Mouse (Mus musculus): ENCODE measurements around the gene Gm28363. TPM values are rescaled to one million over a fixed set of nuclear protein-coding genes. Genes with fewer than 3 reads are reported as not detected.
"Not testable (repeated sequence)": the region's sequence is repeated elsewhere in the genome, so short reads cannot be mapped to it uniquely, and the experiment has no call there.

The Gm28363 gene
- polyA plus RNA-seq (2014; fragmentation: Nextera tagmentation; extraction: Ambion mirVana) = not detected in 2 replicates

- not testable (repeated sequence) for ATAC-seq (replicated peaks; ENCODE audit: low FRiP score); H3K4me3 ChIP-seq (ENCODE audit: low read depth, low read length); H3K4me1 ChIP-seq (replicated peaks; ENCODE audit: control insufficient read depth, insufficient read depth, low read length); H3K4me2 ChIP-seq (ENCODE audit: low read depth, low read length, severe bottlenecking); H3K9me3 ChIP-seq (ENCODE audit: control insufficient read depth, low read length); DNase-seq (ENCODE audit: low spot score); H3K27ac ChIP-seq (ENCODE audit: low read depth, low read length); H3K36me3 ChIP-seq (ENCODE audit: control insufficient read depth, insufficient read depth, low read length); H3K9ac ChIP-seq (ENCODE audit: low read length); H3K27me3 ChIP-seq (ENCODE audit: control insufficient read depth, insufficient read depth, low read length)
- WGBS = 73% methylated on average over 2 of the region's 2 CpGs
Observed at GRCm38 (mm10) chr1:117696831-117697230, at the start of gene Gm28363. TSS of gene Gm28363 (plus strand) at chr1:117697131.

- H3K27ac ChIP-seq (ENCODE audit: low read depth, low read length); H3K4me3 ChIP-seq (ENCODE audit: low read depth, low read length); ATAC-seq (replicated peaks; ENCODE audit: low FRiP score); H3K4me1 ChIP-seq (replicated peaks; ENCODE audit: control insufficient read depth, insufficient read depth, low read length); H3K4me2 ChIP-seq (ENCODE audit: low read depth, low read length, severe bottlenecking); H3K9me3 ChIP-seq (ENCODE audit: control insufficient read depth, low read length); DNase-seq (ENCODE audit: low spot score); H3K27me3 ChIP-seq (ENCODE audit: control insufficient read depth, insufficient read depth, low read length); H3K9ac ChIP-seq (ENCODE audit: low read length); H3K36me3 ChIP-seq (ENCODE audit: control insufficient read depth, insufficient read depth, low read length): not testable (repeated sequence)
- 81% methylated on average over 1 of the region's 1 CpGs for whole genome bisulfite sequencing
Observed at GRCm38 (mm10) chr1:117650236-117650635, 46.7 kb upstream of the Gm28363 start.

Other genes with a start within 250 kb of the Gm28363 start
- gene B020011L13Rik, start 84.0 kb downstream of the Gm28363 start, polyA plus RNA-seq (2014; fragmentation: Nextera tagmentation; extraction: Ambion mirVana) = not detected in 2 replicates
- gene Gm28360, start 132.9 kb downstream of the Gm28363 start, polyA plus RNA-seq (2014; fragmentation: Nextera tagmentation; extraction: Ambion mirVana) = not detected in 2 replicates
- gene Gm28168, start 230.9 kb downstream of the Gm28363 start, polyA plus RNA-seq (2014; fragmentation: Nextera tagmentation; extraction: Ambion mirVana) = not detected in 2 replicates